Mouse (Mus musculus) left cerebral cortex, postnatal 14 days (tissue): ENCODE measurements at regions not wholly inside any gene's neighbourhood (a gene's known extent, or its start where the extent isn't known, plus 50 kb on each side); places are given as distances from the start of the nearest gene placed in this dataset.

Experiments used
- DNase-seq, 2 experiments: peaks; one replicate each; pipeline ENCODE4 v3.0.0; 2021 to 2022; ENCODE audit warnings: low spot score in 2 of 2, mixed read lengths in 1 of 2
- intact Hi-C: fragments of 180-260 bp; cut with DNase I; formaldehyde crosslinking; loops from one replicate; pipeline ENCODE4 v1.15.1; 2025

DNA sequence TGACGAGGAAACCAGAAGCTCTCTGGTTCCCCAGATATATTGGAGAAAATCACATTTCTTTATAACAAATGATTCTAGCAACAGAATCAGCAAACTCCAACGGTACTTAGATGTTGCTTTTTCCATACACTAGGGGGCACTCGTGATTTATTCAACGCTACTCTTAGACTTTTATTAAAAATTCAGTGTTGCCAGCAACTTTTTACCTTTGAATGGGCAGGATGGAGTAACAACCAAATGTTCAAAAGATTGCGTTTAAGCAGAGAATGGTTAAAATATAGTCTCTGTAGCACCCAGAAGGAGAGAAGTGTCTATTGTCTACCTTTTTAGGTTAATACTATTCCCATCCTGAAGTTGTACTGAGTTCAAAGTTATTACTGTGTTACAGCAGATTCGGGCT, 715.4 kb upstream of the Cblb start:
- DNase-seq, result peak; percentile 62 to 74
- intact Hi-C loops, result loop anchor here (5.0 kb wide), 3 partner anchors 473 to 867 kb away; partner anchors contain the start of gene Cblb

DNA sequence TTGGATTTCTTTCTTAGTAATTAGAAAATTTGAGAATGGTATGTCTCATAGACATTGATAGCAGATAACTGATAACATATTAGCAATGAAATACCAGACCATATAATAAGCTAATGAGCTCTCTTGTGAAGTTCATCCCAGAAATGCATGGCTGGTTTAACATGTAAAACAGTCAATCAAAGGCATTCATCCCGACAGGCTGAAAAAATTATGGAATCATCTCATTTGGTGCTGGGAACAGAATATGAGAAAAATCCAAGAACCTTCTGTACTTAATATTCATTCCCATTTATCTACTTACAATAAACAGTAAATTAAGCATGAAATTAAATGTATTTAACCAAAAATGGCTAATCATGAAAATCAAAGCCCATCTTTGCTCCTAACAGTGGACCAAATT, 698.8 kb upstream of the Cblb start:
- intact Hi-C loops, result no loop called here

DNA sequence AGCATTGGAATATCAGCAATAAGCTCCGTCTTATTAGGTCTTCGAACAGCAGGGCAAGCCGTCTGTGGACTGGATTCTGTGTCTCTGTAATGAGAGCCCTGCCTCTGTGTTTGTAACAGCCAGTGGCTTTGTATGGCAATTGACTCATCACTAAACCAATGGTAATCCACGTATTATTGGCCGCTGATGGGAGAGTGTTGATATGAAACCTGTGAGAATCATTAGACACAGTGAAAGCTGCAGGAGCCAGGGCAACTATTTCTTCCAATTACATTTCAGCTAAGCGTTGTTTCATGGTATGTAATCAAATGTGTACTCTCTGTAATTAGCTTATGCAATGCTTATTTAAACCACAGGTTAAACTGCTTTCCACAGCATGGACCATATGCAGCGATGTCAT, 696.1 kb upstream of the Cblb start:
- DNase-seq, result no peak
- intact Hi-C loops, result no loop called here

More for the DNA sequence above, 698.8 kb upstream of the Cblb start:
- DNase-seq, result no peak

DNA sequence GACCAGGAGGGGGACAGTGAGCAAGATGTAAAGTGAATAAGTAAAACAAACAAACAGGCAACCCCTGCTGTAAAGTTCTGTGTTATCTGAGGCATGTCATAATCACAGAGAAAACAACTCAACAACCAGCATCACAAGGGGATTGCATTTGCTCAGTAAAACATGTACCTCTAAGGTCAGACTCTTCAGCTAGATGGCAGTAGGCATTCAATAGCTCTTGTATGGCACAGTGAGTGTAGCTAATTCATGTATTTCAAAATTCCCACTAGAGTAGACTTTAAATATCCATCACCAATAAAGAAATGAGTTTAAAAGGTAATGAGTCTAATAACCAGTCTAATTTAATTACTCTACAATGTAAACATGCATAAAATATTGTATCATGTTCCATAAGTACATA, 683.9 kb upstream of the Cblb start:
- intact Hi-C loops, result no loop called here
- DNase-seq, result no peak

DNA sequence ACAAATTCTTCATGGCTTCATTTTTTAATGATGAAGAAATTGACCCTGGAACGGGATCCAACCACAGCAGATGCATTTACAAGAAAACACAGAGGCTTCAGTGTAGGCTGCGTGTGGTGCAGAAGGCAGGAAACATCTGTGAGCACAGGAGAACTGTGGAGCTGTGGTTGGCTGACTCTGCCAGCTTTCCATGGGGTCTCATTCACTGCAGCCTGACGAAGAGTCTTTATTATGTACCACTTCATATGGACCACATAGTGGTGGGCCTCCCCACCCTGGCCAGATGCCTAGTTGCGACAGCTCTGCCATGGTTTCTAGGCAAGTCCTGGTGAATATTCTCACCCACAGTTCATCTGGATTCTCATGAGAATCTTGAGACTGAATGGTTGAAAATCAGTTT, 678.9 kb upstream of the Cblb start:
- no peak for DNase-seq
- intact Hi-C loops, result no loop called here

DNA sequence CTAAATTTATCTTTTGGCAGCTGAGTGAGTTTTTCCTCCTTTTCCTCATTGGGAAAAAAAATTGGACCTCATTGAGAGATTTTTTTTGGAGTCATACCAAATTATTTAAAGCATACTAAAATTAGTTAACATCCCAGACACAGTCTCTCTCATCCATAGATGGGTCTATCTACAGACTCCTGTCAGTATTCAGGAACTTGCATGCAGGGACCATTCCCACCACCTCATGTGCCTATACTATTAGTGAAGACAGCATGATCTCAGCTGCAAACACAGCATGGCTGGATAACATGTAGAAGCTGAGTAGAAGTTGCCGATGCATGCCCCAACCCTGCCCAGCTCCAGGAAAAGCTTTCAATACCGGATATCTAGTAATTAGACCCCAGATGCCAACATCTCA, 677.2 kb upstream of the Cblb start:
- DNase-seq, result no peak
- intact Hi-C loops, result no loop called here

DNA sequence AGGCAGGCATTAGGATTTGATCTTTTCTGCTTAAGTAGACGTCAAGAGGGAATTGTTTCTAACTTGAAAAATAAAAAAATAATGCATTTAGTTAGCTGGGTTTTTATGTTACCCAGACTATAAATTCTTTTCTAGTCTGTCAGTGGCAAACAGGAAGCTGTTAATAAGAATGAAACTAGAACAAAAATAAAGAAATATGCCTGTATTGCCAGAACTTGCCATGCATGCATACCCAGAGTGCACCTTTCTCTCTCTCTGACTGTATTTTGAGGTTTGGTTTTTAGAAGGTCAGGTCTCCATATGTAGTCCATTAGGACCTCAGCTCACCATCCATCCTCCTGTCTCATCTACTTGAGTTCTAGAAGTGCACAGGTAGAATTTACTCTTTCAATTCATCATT, 661.0 kb upstream of the Cblb start:
- intact Hi-C loops, result loop anchor here (10.0 kb wide), 1 partner anchor 255 kb away; no protein-coding TSS in a partner anchor
- DNase-seq, result no peak

DNA sequence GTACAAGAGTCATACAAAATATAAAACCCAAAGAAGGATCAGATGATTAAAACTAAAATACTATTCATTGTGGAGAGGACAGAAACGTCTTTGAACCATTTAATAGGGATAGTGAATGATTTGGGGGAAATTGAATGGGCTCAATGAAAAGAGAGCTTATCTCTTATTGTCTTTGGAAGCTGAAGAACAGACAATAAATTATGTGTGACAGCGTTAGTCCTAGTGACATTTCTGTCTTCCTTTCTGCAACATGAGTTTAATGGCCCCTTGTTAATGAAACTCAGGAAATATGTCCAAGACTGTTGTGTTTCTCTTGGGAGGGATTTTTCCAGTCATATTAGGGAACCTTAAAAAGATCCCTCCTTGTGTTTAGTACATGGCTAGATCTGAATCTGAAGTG, 644.6 kb upstream of the Cblb start:
- intact Hi-C loops, result no loop called here
- DNase-seq, result no peak

DNA sequence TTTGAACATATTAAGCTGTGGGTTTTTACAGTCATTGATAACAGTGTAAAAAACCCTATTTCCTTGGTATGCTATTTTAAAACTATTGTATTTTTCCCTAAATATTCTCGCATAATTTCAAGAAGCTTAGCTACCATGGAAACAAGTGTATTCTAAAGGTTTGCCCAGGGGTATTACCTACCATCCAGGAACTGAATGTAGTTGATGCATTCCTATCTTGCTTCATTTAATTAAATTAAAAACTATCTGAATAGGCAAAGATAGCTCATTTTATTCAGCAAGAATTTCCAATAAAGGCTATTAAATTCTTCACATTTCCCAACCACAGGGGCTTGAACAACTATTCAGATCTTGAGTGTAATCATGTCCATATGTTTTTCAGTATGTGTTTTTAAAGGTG, 643.5 kb upstream of the Cblb start:
- DNase-seq, result no peak
- intact Hi-C loops, result no loop called here

DNA sequence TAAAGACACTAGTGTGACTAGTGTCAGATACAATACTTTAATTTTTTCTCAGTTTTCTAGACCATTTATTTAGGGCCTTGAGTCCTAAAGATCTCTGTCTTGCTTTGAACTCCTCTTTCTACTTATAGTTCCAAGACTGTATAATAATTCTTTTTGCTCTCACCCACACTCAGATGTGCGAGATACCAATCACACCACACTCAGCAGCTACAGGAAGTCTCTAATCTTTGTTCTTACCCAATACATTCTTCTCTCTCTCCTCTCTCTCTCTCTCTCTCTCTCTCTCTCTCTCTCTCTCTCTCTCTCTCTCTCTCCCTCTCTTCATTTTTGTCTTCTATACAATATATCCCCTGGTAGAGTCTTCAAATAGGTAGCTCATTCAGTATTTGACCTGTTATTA, 637.2 kb upstream of the Cblb start:
- intact Hi-C loops, result no loop called here
- DNase-seq, result no peak
